Mouse (Mus musculus): Measurements from ENCODE around the gene Ano6.

- no peak for TF ChIP-seq EP300 (IDR thresholded peaks at IDR 0.05; ENCODE audit: low read depth)
- no peak for TF ChIP-seq CTCF (IDR thresholded peaks at IDR 0.05; ENCODE audit: low read depth)
Measured at GRCm38 (mm10) chr15:95849513-95850411, 59.1 kb downstream of the Ano6 start.

Measured in liver, embryonic 14.5 days (tissue).